In the genomic region with DNA sequence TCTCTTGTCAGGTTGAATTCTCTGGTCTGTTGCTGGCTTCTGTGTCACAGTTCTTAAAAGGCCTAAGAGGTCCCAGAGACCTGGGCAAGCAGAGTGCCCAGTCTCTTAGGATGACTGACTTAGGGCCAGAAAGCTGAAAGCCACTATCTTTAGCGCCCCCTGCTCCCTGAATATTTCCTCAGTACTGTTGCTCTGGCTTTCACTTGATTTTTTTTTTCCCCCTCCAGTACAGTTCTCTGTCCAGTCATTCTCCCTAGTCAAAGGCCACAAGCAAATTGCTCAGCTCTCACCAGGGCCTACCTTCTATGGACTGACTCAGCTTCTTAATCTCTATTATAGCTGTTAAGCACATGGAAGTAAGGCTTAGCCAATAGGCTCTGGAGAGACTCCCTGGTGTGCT, we compare ENCODE assay signal across 8 mouse cellular contexts. TPM values are rescaled to one million over a fixed set of nuclear protein-coding genes. Genes with fewer than 3 reads are reported as not detected.
DNase-seq lines count a peak whose midpoint lies in the region; ATAC-seq and TF ChIP-seq lines count a peak whose summit lies in the region.

No protein-coding gene starts in this region.

- TF ChIP-seq CTCF in thymus, adult 2 months (IDR thresholded peaks at IDR 0.05; ENCODE audit: borderline replicate concordance, control insufficient read depth, extremely low read depth, insufficient read depth, low read length, poor library complexity), result no peak

- H3K27me3 ChIP-seq in thymus, adult 2 months (ENCODE audit: control insufficient read depth, insufficient read depth, low read length), result no peaks in the 10 kb centered on the region
- H3K27me3 ChIP-seq in hindbrain, embryonic 16.5 days (replicated peaks; ENCODE audit: control insufficient read depth, insufficient read depth, low read length), result no peaks in the 10 kb centered on the region

- no peaks in the 10 kb centered on the region for H3K36me3 ChIP-seq in thymus, adult 2 months (ENCODE audit: control insufficient read depth, insufficient read depth, low read length)
- peaks cover 3% of the 10 kb centered on the region; the same call in 1 of the 2 replicates for H3K36me3 ChIP-seq in hindbrain, embryonic 16.5 days (ENCODE audit: control insufficient read depth, insufficient read depth, low read length)
- 0 out of 2 replicates have a peak, but pooled peaks cover 4% of the 10 kb centered on the region for H3K36me3 ChIP-seq in macrophage (ENCODE audit: inconsistent target)

- no peak for TF ChIP-seq POLR2A in thymus, adult 2 months (IDR thresholded peaks at IDR 0.05; ENCODE audit: control insufficient read depth, extremely low read depth, insufficient read depth, low read length, poor library complexity)

- no peak overlapping the region for H3K27ac ChIP-seq in thymus, adult 2 months (ENCODE audit: control insufficient read depth, insufficient read depth, low read length)
- no peak overlapping the region for H3K27ac ChIP-seq in hindbrain, embryonic 16.5 days (ENCODE audit: low read depth, low read length)
- H3K27ac ChIP-seq in macrophage, result peak overlapping the region; percentile 32; the same call in 1 of the 2 replicates

- DNase-seq in adrenal gland, adult 2 months, result peak; percentile 49
- no peak for DNase-seq in adrenal gland, adult 8-10 months
- DNase-seq in thymus, adult 2 months, result peak; percentile 21
- DNase-seq in thymus, adult 18-20 months, result no peak
- no peak for DNase-seq in left cerebral cortex, postnatal 10 days (ENCODE audit: extremely low spot score in 1 of 2, low spot score in 2 of 2)

- WGBS in thymus, adult 2 months, result 6% methylated on average over 1 of the region's 1 CpGs
- 0% methylated on average over 1 of the region's 1 CpGs for WGBS in hindbrain, embryonic 16.5 days
- WGBS in macrophage (ENCODE audit: missing documents), result 0% methylated on average over 1 of the region's 1 CpGs

- peaks cover 2% of the 10 kb centered on the region for H3K4me1 ChIP-seq in thymus, adult 2 months (replicated peaks; ENCODE audit: control insufficient read depth, insufficient read depth, low read length)
- H3K4me1 ChIP-seq in hindbrain, embryonic 16.5 days (ENCODE audit: control insufficient read depth, insufficient read depth, low read depth, low read length), result peaks cover 44% of the 10 kb centered on the region

- no peak overlapping the region; the same call in 1 of the 2 replicates for H3K9ac ChIP-seq in hindbrain, embryonic 16.5 days (ENCODE audit: low read depth, low read length)

- no peak for ATAC-seq in hindbrain, embryonic 16.5 days
- no peak for ATAC-seq in frontal cortex, adult (ENCODE audit: low TSS enrichment)

- no peaks in the 10 kb centered on the region for H3K9me3 ChIP-seq in hindbrain, embryonic 16.5 days (ENCODE audit: control insufficient read depth, low read length)

- H3K4me2 ChIP-seq in hindbrain, embryonic 16.5 days (ENCODE audit: low read length), result peak overlapping the region; percentile 65

- intact Hi-C loops in left cerebral cortex, postnatal 10 days (cut with DNase I), result no loop called here

- no peak overlapping the region for H3K4me3 ChIP-seq in thymus, adult 2 months (ENCODE audit: control insufficient read depth, insufficient read depth, low read length)
- H3K4me3 ChIP-seq in hindbrain, embryonic 16.5 days (ENCODE audit: low read length), result peak overlapping the region; percentile 97
- peak overlapping the region; percentile 67 for H3K4me3 ChIP-seq in macrophage (ENCODE audit: inconsistent target)

- H3K79me2 ChIP-seq in macrophage (ENCODE audit: inconsistent target), result peaks cover 74% of the 10 kb centered on the region

RNA-seq across cellular contexts. Expression of a gene that starts 1.6 kb away (rescaled TPM):
- 10 to 100 TPM; 30.2 to 44.0 TPM for total RNA-seq in adrenal gland, adult 2 months (2021)
- polyA plus RNA-seq in adrenal gland, adult 2 months (2012; rRNA removed), result 19.3 and 24.8 TPM in 2 replicates
- total RNA-seq in adrenal gland, adult 8-10 months (2022), result 10 to 100 TPM; 28.5 to 37.2 (median 29.0) TPM
- polyA plus RNA-seq in thymus, adult 2 months (2012; rRNA removed), result 52.4 and 54.4 TPM in 2 replicates
- polyA plus RNA-seq in hindbrain, embryonic 16.5 days (2015; fragmentation: Nextera tagmentation; extraction: Ambion mirVana), result 118 and 158 TPM in 2 replicates
- 10 to 100 TPM in 15 of 26 experiments, 1 to 10 TPM in 7, not detected in 4; 3.1 to 27.1 (median 13.1) TPM for total RNA-seq in macrophage (2018; cell fraction: chromatin; rRNA removed)
- 10 to 100 TPM; 36.2 to 66.6 (median 50.1) TPM for total RNA-seq in macrophage (2018; cell fraction: cytosol; rRNA removed)
- total RNA-seq in macrophage (2018; cell fraction: nucleus; rRNA removed), result 10 to 100 TPM in 15 of 26 experiments, 1 to 10 TPM in 10, not detected in 1; 4.8 to 43.3 (median 14.3) TPM
- 53.1 to 154 TPM (median 76.1 TPM) in 3 replicates for polyA plus RNA-seq in macrophage (2018)
- total RNA-seq in left cerebral cortex, postnatal 10 days (2021), result 10 to 100 TPM; 28.7 to 38.1 TPM

RNA-seq across cellular contexts. Expression of a gene that starts 7.0 kb away (rescaled TPM):
- 10 to 100 TPM; 31.7 to 38.0 TPM for total RNA-seq in adrenal gland, adult 2 months (2021)
- 79.7 and 91.6 TPM in 2 replicates for polyA plus RNA-seq in adrenal gland, adult 2 months (2012; rRNA removed)
- total RNA-seq in adrenal gland, adult 8-10 months (2022), result 10 to 100 TPM; 38.2 to 45.1 (median 43.6) TPM
- polyA plus RNA-seq in thymus, adult 2 months (2012; rRNA removed), result 75.3 and 84.9 TPM in 2 replicates
- polyA plus RNA-seq in hindbrain, embryonic 16.5 days (2015; fragmentation: Nextera tagmentation; extraction: Ambion mirVana), result 52.5 and 55.9 TPM in 2 replicates
- total RNA-seq in macrophage (2018; cell fraction: chromatin; rRNA removed), result 1 to 10 TPM in 15 of 26 experiments, under 1 TPM in 6, not detected in 5; 0.47 to 8.6 (median 1.4) TPM
- total RNA-seq in macrophage (2018; cell fraction: cytosol; rRNA removed), result 10 to 100 TPM in 20 of 26 experiments, 1 to 10 TPM in 6; 6.1 to 27.5 (median 17.0) TPM
- total RNA-seq in macrophage (2018; cell fraction: nucleus; rRNA removed), result 10 to 100 TPM in 5 of 26 experiments, 1 to 10 TPM in 21; 1.1 to 14.5 (median 6.3) TPM
- polyA plus RNA-seq in macrophage (2018), result 8.3 to 23.6 TPM (median 20.4 TPM) in 3 replicates
- total RNA-seq in left cerebral cortex, postnatal 10 days (2021), result 10 to 100 TPM; 33.2 to 34.9 TPM

RNA-seq across cellular contexts. Expression of a gene that starts 8.9 kb away (rescaled TPM):
- total RNA-seq in adrenal gland, adult 2 months (2021), result 1 to 10 TPM; 5.9 to 6.7 TPM
- 5.9 and 8.1 TPM in 2 replicates for polyA plus RNA-seq in adrenal gland, adult 2 months (2012; rRNA removed)
- 1 to 10 TPM; 6.2 to 9.7 (median 7.3) TPM for total RNA-seq in adrenal gland, adult 8-10 months (2022)
- polyA plus RNA-seq in thymus, adult 2 months (2012; rRNA removed), result 53.2 TPM in 2 replicates
- 52.3 and 54.7 TPM in 2 replicates for polyA plus RNA-seq in hindbrain, embryonic 16.5 days (2015; fragmentation: Nextera tagmentation; extraction: Ambion mirVana)
- total RNA-seq in macrophage (2018; cell fraction: chromatin; rRNA removed), result 10 to 100 TPM; 13.8 to 71.8 (median 29.6) TPM
- total RNA-seq in macrophage (2018; cell fraction: cytosol; rRNA removed), result 1 to 10 TPM; 5.8 to 10.0 (median 7.8) TPM
- 10 to 100 TPM in 24 of 26 experiments, 1 to 10 TPM in 2; 6.8 to 55.5 (median 18.6) TPM for total RNA-seq in macrophage (2018; cell fraction: nucleus; rRNA removed)
- 7.2 to 13.3 TPM (median 8.2 TPM) in 3 replicates for polyA plus RNA-seq in macrophage (2018)
- 10 to 100 TPM; 23.7 to 26.0 TPM for total RNA-seq in left cerebral cortex, postnatal 10 days (2021)

RNA-seq across cellular contexts. Expression of a gene that starts 18.7 kb away (rescaled TPM):
- total RNA-seq in adrenal gland, adult 2 months (2021), result 10 to 100 TPM; 33.8 to 35.9 TPM
- polyA plus RNA-seq in adrenal gland, adult 2 months (2012; rRNA removed), result 74.9 and 97.4 TPM in 2 replicates
- total RNA-seq in adrenal gland, adult 8-10 months (2022), result 10 to 100 TPM; 34.1 to 61.1 (median 46.6) TPM
- 193 and 207 TPM in 2 replicates for polyA plus RNA-seq in thymus, adult 2 months (2012; rRNA removed)
- 47.8 and 54.4 TPM in 2 replicates for polyA plus RNA-seq in hindbrain, embryonic 16.5 days (2015; fragmentation: Nextera tagmentation; extraction: Ambion mirVana)
- 100 to 1,000 TPM in 3 of 26 experiments, 10 to 100 TPM in 23; 50.8 to 147 (median 78.8) TPM for total RNA-seq in macrophage (2018; cell fraction: chromatin; rRNA removed)
- 10 to 100 TPM; 10.9 to 22.4 (median 16.1) TPM for total RNA-seq in macrophage (2018; cell fraction: cytosol; rRNA removed)
- total RNA-seq in macrophage (2018; cell fraction: nucleus; rRNA removed), result 10 to 100 TPM; 21.9 to 58.6 (median 36.2) TPM
- polyA plus RNA-seq in macrophage (2018), result 12.6 to 19.5 TPM (median 14.6 TPM) in 3 replicates
- total RNA-seq in left cerebral cortex, postnatal 10 days (2021), result 10 to 100 TPM; 62.7 to 66.5 TPM

RNA-seq across cellular contexts. Expression of a gene that starts 31.4 kb away (rescaled TPM):
- 1 to 10 TPM; 1.3 to 1.6 TPM for total RNA-seq in adrenal gland, adult 2 months (2021)
- polyA plus RNA-seq in adrenal gland, adult 2 months (2012; rRNA removed), result 4.6 TPM in 2 replicates
- total RNA-seq in adrenal gland, adult 8-10 months (2022), result 1 to 10 TPM in 3 of 4 experiments, under 1 TPM in 1; 0.75 to 2.3 (median 1.7) TPM
- polyA plus RNA-seq in thymus, adult 2 months (2012; rRNA removed), result 5.0 and 5.3 TPM in 2 replicates
- polyA plus RNA-seq in hindbrain, embryonic 16.5 days (2015; fragmentation: Nextera tagmentation; extraction: Ambion mirVana), result 0.95 and 1.3 TPM in 2 replicates
- total RNA-seq in macrophage (2018; cell fraction: chromatin; rRNA removed), result 1 to 10 TPM in 2 of 26 experiments, not detected in 24; 1.8 to 2.2 TPM
- under 1 TPM in 1 of 26 experiments, not detected in 25; 0.34 TPM for total RNA-seq in macrophage (2018; cell fraction: cytosol; rRNA removed)
- total RNA-seq in macrophage (2018; cell fraction: nucleus; rRNA removed), result 1 to 10 TPM in 5 of 26 experiments, not detected in 21; 1.1 to 2.0 (median 1.5) TPM
- not detected in 3 replicates for polyA plus RNA-seq in macrophage (2018)
- under 1 TPM in 1 of 2 experiments, not detected in 1; 0.97 TPM for total RNA-seq in left cerebral cortex, postnatal 10 days (2021)

Comparison
In these comparisons a context has a peak if more than half of its experiments do, and no peak if none do; other contexts are left out.
1. DNase-seq: peak in adrenal gland, adult 2 months (single experiment) and thymus, adult 2 months (single experiment); none in adrenal gland, adult 8-10 months (single experiment), thymus, adult 18-20 months (0 of 2) and left cerebral cortex, postnatal 10 days (0 of 2).